Mouse (Mus musculus) forebrain, embryonic 10.5 days (tissue): ENCODE measurements around the gene Accs. TPM values are rescaled to one million over a fixed set of nuclear protein-coding genes. Genes with fewer than 3 reads are reported as not detected.

Experiments used
- DNase-seq: peaks from one replicate; pipeline ENCODE4 v3.0.0-alpha.2; 2017; ENCODE audit warnings: low spot score; ENCODE audit errors: extremely low spot score
- H3K27ac ChIP-seq: fragments of 300-500 bp; sonication (generic); 2 replicates; pipeline ENCODE4 v1.5.1; 2016; ENCODE audit warnings: mild to moderate bottlenecking
- H3K27me3 ChIP-seq: fragments of 300-500 bp; sonication (generic); 2 replicates; pipeline ENCODE4 v1.6.1; 2016; ENCODE audit warnings: mild to moderate bottlenecking; ENCODE audit not compliant: poor library complexity, severe bottlenecking
- H3K36me3 ChIP-seq: fragments of 300-500 bp; sonication (generic); replicated peaks from 2 replicates; pipeline ENCODE4 v1.6.1; 2016; ENCODE audit warnings: mild to moderate bottlenecking, moderate library complexity
- H3K4me1 ChIP-seq: fragments of 300-500 bp; sonication (generic); 2 replicates; pipeline ENCODE4 v1.6.1; 2016
- H3K4me3 ChIP-seq: fragments of 300-500 bp; sonication (generic); 2 replicates; pipeline ENCODE4 v1.5.1; 2016; ENCODE audit warnings: mild to moderate bottlenecking, moderate library complexity
- H3K9me3 ChIP-seq: fragments of 300-500 bp; sonication (generic); 2 replicates; pipeline ENCODE4 v1.6.1; 2016; ENCODE audit warnings: mild to moderate bottlenecking, moderate library complexity
- WGBS: fragments of 180-500 bp; shearing (Covaris S2); methylation state at CpG from one replicate; pipeline ENCODE4 v1.1.7; 2016; 5-methylcytosine and 5-hydroxymethylcytosine counted together
- polyA plus RNA-seq: library from polyadenylated mRNA; unstranded; fragments of >200 nt; fragmentation: Nextera tagmentation; extraction: Ambion mirVana; gene quantifications from 2 replicates; pipeline ENCODE4 v1.2.1, GENCODE M21; 2016

The Accs gene
- polyA plus RNA-seq, 1 experiment from 2014 or later, result 8.8 TPM

GRCm38 (mm10) chr2:93783926-93784539, 65.7 kb downstream of the Accs start:
- Histone ChIP-seq H3K27me3 (no peaks in the 10 kb centered on the region), H3K4me1 (peaks cover 39% of the 10 kb centered on the region), H3K27ac (peak overlapping the region; percentile 30; the same call in 1 of the 2 replicates), H3K9me3 (no peaks in the 10 kb centered on the region), H3K36me3 (peaks cover 5% of the 10 kb centered on the region), H3K4me3 (no peak overlapping the region)
- DNase-seq, result no peak
- 78% methylated on average over 9 of the region's 9 CpGs for WGBS

Other genes starting within 250 kb of the Accs start
- gene Alx4, start 207.6 kb downstream of the Accs start, polyA plus RNA-seq, result 20.1 and 20.4 TPM in 2 replicates
- gene Ext2, start 27.4 kb downstream of the Accs start, polyA plus RNA-seq, result 64.6 and 69.8 TPM in 2 replicates
- 0.60 TPM in 1 of 2 replicates, not detected in the other for gene Accsl, start 19.2 kb upstream of the Accs start, polyA plus RNA-seq
- 1.5 and 1.6 TPM in 2 replicates for gene Gm13889, start 107.3 kb upstream of the Accs start, polyA plus RNA-seq
- not detected in 2 replicates for gene Gm27027, start 146.4 kb upstream of the Accs start, polyA plus RNA-seq
- 48.8 and 49.5 TPM in 2 replicates for gene Alkbh3, start 160.9 kb upstream of the Accs start, polyA plus RNA-seq